ENCODE assay signal across 24 mouse cellular contexts in genomic region chr10:89594309-89594708, GRCm38 (mm10). TPM values are rescaled to one million over a fixed set of nuclear protein-coding genes. Genes with fewer than 3 reads are reported as not detected.
DNase-seq lines count a peak whose midpoint lies in the region; ATAC-seq and TF ChIP-seq lines count a peak whose summit lies in the region.
"Had no signal": no experiment of that assay in that cellular context is flagged by ENCODE, and none has a peak within 500 bp of the region (broad histone marks: within the 10 kb centered on the region; RNA-seq: fewer than 3 reads in every experiment).

No protein-coding gene starts in this region.

- TF ChIP-seq POLR2A in small intestine, adult 2 months (IDR thresholded peaks at IDR 0.05; ENCODE audit: low read depth, low read length) = no peak

- no peak for TF ChIP-seq CTCF in liver, postnatal 0 days (IDR thresholded peaks at IDR 0.05; ENCODE audit: low read depth)
- no peak for TF ChIP-seq CTCF in small intestine, adult 2 months (IDR thresholded peaks at IDR 0.05; ENCODE audit: extremely low read depth, insufficient read length, insufficient replicate concordance, low read depth, low read length)

- H3K9me3 ChIP-seq in liver, postnatal 0 days (ENCODE audit: low read length) = no peaks in the 10 kb centered on the region
- H3K9me3 ChIP-seq in intestine, embryonic 15.5 days = no peaks in the 10 kb centered on the region
- no peaks in the 10 kb centered on the region for H3K9me3 ChIP-seq in liver, embryonic 12.5 days (replicated peaks)
- H3K9me3 ChIP-seq in forebrain, embryonic 11.5 days (ENCODE audit: control insufficient read depth, low read length) = no peaks in the 10 kb centered on the region
- H3K9me3 ChIP-seq: heart, embryonic 10.5 days; lung, embryonic 15.5 days; neural tube, embryonic 15.5 days had no signal

- no peak; the same call in 1 of the 2 replicates for TF ChIP-seq EP300 in liver, postnatal 0 days (IDR thresholded peaks at IDR 0.05; ENCODE audit: low read depth)

- intact Hi-C loops in gastrocnemius, postnatal 14 days (cut with DNase I; ENCODE audit: low total_unique reads) = no loop called here

- no peak overlapping the region for H3K27ac ChIP-seq in liver, postnatal 0 days (ENCODE audit: low read depth)
- H3K27ac ChIP-seq in intestine, embryonic 15.5 days = peak overlapping the region; percentile 5; the same call in 1 of the 2 replicates
- H3K27ac ChIP-seq in liver, embryonic 12.5 days = no peak overlapping the region
- H3K27ac ChIP-seq in small intestine, adult 2 months (ENCODE audit: insufficient read depth, low read depth, low read length) = peak overlapping the region; percentile 70
- no peak overlapping the region for H3K27ac ChIP-seq in forebrain, embryonic 11.5 days (ENCODE audit: low read depth, low read length)
- H3K27ac ChIP-seq: heart, embryonic 10.5 days; hindbrain, postnatal 0 days; kidney, postnatal 0 days; left cerebral cortex, adult 2 months; lung, embryonic 15.5 days; neural tube, embryonic 15.5 days had no signal

- 46% methylated on average over 4 of the region's 4 CpGs for WGBS in liver, postnatal 0 days (ENCODE audit: insufficient replicate concordance)
- 47% methylated on average over 4 of the region's 4 CpGs for WGBS in intestine, embryonic 15.5 days
- 41% methylated on average over 4 of the region's 4 CpGs for WGBS in liver, embryonic 12.5 days (ENCODE audit: insufficient replicate concordance)
- 26% methylated on average over 4 of the region's 4 CpGs for WGBS in small intestine, adult 2 months
- WGBS in forebrain, embryonic 11.5 days = 89% methylated on average over 4 of the region's 4 CpGs

- H3K9ac ChIP-seq in liver, postnatal 0 days (replicated peaks) = no peak overlapping the region
- no peak overlapping the region for H3K9ac ChIP-seq in intestine, embryonic 15.5 days
- no peak overlapping the region for H3K9ac ChIP-seq in liver, embryonic 12.5 days
- no peak overlapping the region for H3K9ac ChIP-seq in forebrain, embryonic 11.5 days (ENCODE audit: low read length)
- H3K9ac ChIP-seq: lung, embryonic 15.5 days; neural tube, embryonic 15.5 days had no signal

- no peak overlapping the region for H3K4me2 ChIP-seq in liver, postnatal 0 days (ENCODE audit: low read depth, low read length)
- H3K4me2 ChIP-seq in intestine, embryonic 15.5 days (replicated peaks) = no peak overlapping the region
- no peak overlapping the region for H3K4me2 ChIP-seq in liver, embryonic 12.5 days
- no peak overlapping the region for H3K4me2 ChIP-seq in forebrain, embryonic 11.5 days (ENCODE audit: low read depth, low read length, severe bottlenecking)
- H3K4me2 ChIP-seq: lung, embryonic 15.5 days; midbrain, embryonic 11.5 days; neural tube, embryonic 15.5 days had no signal

- peak; percentile 20 for DNase-seq in liver
- no peak for DNase-seq in liver, postnatal 0 days
- DNase-seq in cerebellum, adult 9-10 months = no peak
- no peak for DNase-seq in forebrain, embryonic 11.5 days (ENCODE audit: low spot score)
- no peak for DNase-seq in gastrocnemius, postnatal 14 days
- DNase-seq: adrenal gland, postnatal 36 days; cerebellum, adult 18-20 months; cerebellum, postnatal 25 days; heart, postnatal 4 days; kidney, adult 2 months; lung, postnatal 36 days; right cerebral cortex, adult 18-20 months; thymus, adult 2 months had no signal

- peaks cover 14% of the 10 kb centered on the region for H3K4me1 ChIP-seq in liver, postnatal 0 days (ENCODE audit: insufficient read depth)
- 0 out of 2 replicates have a peak, but pooled peaks cover 8% of the 10 kb centered on the region for H3K4me1 ChIP-seq in intestine, embryonic 15.5 days (replicated peaks)
- H3K4me1 ChIP-seq in liver, embryonic 12.5 days = peaks cover 20% of the 10 kb centered on the region
- peaks cover 28% of the 10 kb centered on the region; the same call in 1 of the 2 replicates for H3K4me1 ChIP-seq in small intestine, adult 2 months (ENCODE audit: control insufficient read depth, insufficient read depth, insufficient read length, low read length)
- H3K4me1 ChIP-seq in forebrain, embryonic 11.5 days (replicated peaks; ENCODE audit: control insufficient read depth, insufficient read depth, low read length) = no peaks in the 10 kb centered on the region
- H3K4me1 ChIP-seq: lung, embryonic 15.5 days had no signal

- no peak overlapping the region for H3K4me3 ChIP-seq in liver, postnatal 0 days (ENCODE audit: low read depth, low read length)
- H3K4me3 ChIP-seq in intestine, embryonic 15.5 days (replicated peaks) = no peak overlapping the region
- H3K4me3 ChIP-seq in liver, embryonic 12.5 days = no peak overlapping the region
- no peak overlapping the region for H3K4me3 ChIP-seq in small intestine, adult 2 months (ENCODE audit: low read depth, low read length)
- H3K4me3 ChIP-seq in forebrain, embryonic 11.5 days (ENCODE audit: low read depth, low read length) = no peak overlapping the region
- H3K4me3 ChIP-seq: heart, embryonic 10.5 days; left cerebral cortex, adult 2 months; lung, embryonic 15.5 days; neural tube, embryonic 15.5 days had no signal

- no peaks in the 10 kb centered on the region for H3K36me3 ChIP-seq in liver, postnatal 0 days (replicated peaks; ENCODE audit: insufficient read depth, low read length)
- H3K36me3 ChIP-seq in intestine, embryonic 15.5 days = no peaks in the 10 kb centered on the region
- no peaks in the 10 kb centered on the region for H3K36me3 ChIP-seq in liver, embryonic 12.5 days
- no peaks in the 10 kb centered on the region for H3K36me3 ChIP-seq in small intestine, adult 2 months (ENCODE audit: control insufficient read depth, insufficient read depth, low read length)
- H3K36me3 ChIP-seq in forebrain, embryonic 11.5 days (ENCODE audit: control insufficient read depth, insufficient read depth, low read length) = no peaks in the 10 kb centered on the region
- H3K36me3 ChIP-seq: heart, embryonic 10.5 days; lung, embryonic 15.5 days; neural tube, embryonic 15.5 days had no signal

- H3K27me3 ChIP-seq in liver, postnatal 0 days (ENCODE audit: insufficient read depth, low read length) = no peaks in the 10 kb centered on the region
- H3K27me3 ChIP-seq in intestine, embryonic 15.5 days (replicated peaks) = no peaks in the 10 kb centered on the region
- H3K27me3 ChIP-seq in liver, embryonic 12.5 days (replicated peaks) = no peaks in the 10 kb centered on the region
- no peaks in the 10 kb centered on the region for H3K27me3 ChIP-seq in small intestine, adult 2 months (ENCODE audit: control insufficient read depth, insufficient read depth, low read length)
- H3K27me3 ChIP-seq in forebrain, embryonic 11.5 days (ENCODE audit: control insufficient read depth, insufficient read depth, low read length) = no peaks in the 10 kb centered on the region
- H3K27me3 ChIP-seq: lung, embryonic 15.5 days; neural tube, embryonic 15.5 days had no signal

- no peak for ATAC-seq in liver, postnatal 0 days
- ATAC-seq in intestine, embryonic 15.5 days = peak; percentile 79
- peak; percentile 66 for ATAC-seq in liver, embryonic 12.5 days
- no peak for ATAC-seq in forebrain, embryonic 11.5 days (replicated peaks; ENCODE audit: low FRiP score)
- ATAC-seq: hindbrain, postnatal 0 days had no signal

RNA-seq across cellular contexts. Expression of gene Slc17a8, which starts 26.7 kb away (rescaled TPM):
- 0.11 and 0.15 TPM in 2 replicates for polyA plus RNA-seq in liver, postnatal 0 days (2015; fragmentation: Nextera tagmentation; extraction: Ambion mirVana)
- polyA plus RNA-seq in intestine, embryonic 15.5 days (2015; fragmentation: Nextera tagmentation; extraction: Ambion mirVana) = 0.08 and 0.09 TPM in 2 replicates
- 0.02 and 0.05 TPM in 2 replicates for polyA plus RNA-seq in liver, embryonic 12.5 days (2016; fragmentation: Nextera tagmentation; extraction: Ambion mirVana)
- polyA plus RNA-seq in small intestine, adult 2 months (2012; rRNA removed) = not detected in 2 replicates
- polyA plus RNA-seq in forebrain, embryonic 11.5 days (2014; fragmentation: Nextera tagmentation; extraction: Ambion mirVana) = 0.28 and 0.36 TPM in 2 replicates
- under 1 TPM in 1 of 2 experiments, not detected in 1; 0.04 TPM for total RNA-seq in gastrocnemius, postnatal 14 days (2021)
- total RNA-seq: adrenal gland, adult 18-20 months; heart, postnatal 4 days had no signal
- polyA plus RNA-seq: lung, embryonic 15.5 days had no signal

Comparison
In these comparisons a context has a peak if more than half of its experiments do, and no peak if none do; other contexts are left out.
1. ATAC-seq: peak in intestine, embryonic 15.5 days (single experiment) and liver, embryonic 12.5 days (single experiment); none in liver, postnatal 0 days (single experiment) and forebrain, embryonic 11.5 days (single experiment).
2. H3K27ac ChIP-seq: peak in intestine, embryonic 15.5 days (single experiment) and small intestine, adult 2 months (single experiment); none in liver, postnatal 0 days (single experiment), liver, embryonic 12.5 days (single experiment) and forebrain, embryonic 11.5 days (single experiment).